Mouse (Mus musculus) retina, postnatal 1 day (tissue): Measurements from ENCODE around the gene Gm29554.
"Not testable (repeated sequence)": the region's sequence is repeated elsewhere in the genome, so short reads cannot be mapped to it uniquely, and the experiment has no call there.

Experiments
- DNase-seq: peaks from one replicate; pipeline ENCODE4 v3.0.0-alpha.2; 2012

Gene Gm29554

GRCm38 (mm10) chrY:12273632-12274031 lies at the start of gene Gm29554:
Gm29554 (plus strand) TSS chrY:12273932.
- not testable (repeated sequence) for DNase-seq
